Mouse (Mus musculus) limb, embryonic 11.5 days (tissue): Measurements from ENCODE around the gene Gramd2. TPM values are rescaled to one million over a fixed set of nuclear protein-coding genes. Genes with fewer than 3 reads are reported as not detected.

ENCODE experiments used
- ATAC-seq: fragments of 200-750 bp; cut with Nextera tagmentation; 2 replicates; pipeline ENCODE4 v1.8.0; 2017; ENCODE audit warnings: low read depth; ENCODE audit not compliant: insufficient number of reproducible peaks, low FRiP score, low TSS enrichment
- DNase-seq: peaks from one replicate; pipeline ENCODE4 v3.0.0-alpha.2; 2015; ENCODE audit warnings: low spot score
- H3K27ac ChIP-seq: fragments of 300-500 bp; sonication (generic); replicated peaks from 2 replicates; pipeline ENCODE4 v1.5.1; 2014; ENCODE audit warnings: low read depth, mild to moderate bottlenecking, low read length
- H3K27me3 ChIP-seq: fragments of 300-500 bp; sonication (generic); 2 replicates; pipeline ENCODE4 v1.6.1; 2014; ENCODE audit warnings: mild to moderate bottlenecking, low read length, mixed read lengths; ENCODE audit not compliant: control insufficient read depth, insufficient read depth
- H3K36me3 ChIP-seq: fragments of 300-500 bp; sonication (generic); 2 replicates; pipeline ENCODE4 v1.6.1; 2014; ENCODE audit warnings: mild to moderate bottlenecking, low read length, moderate library complexity, mixed read lengths; ENCODE audit not compliant: control insufficient read depth, insufficient read depth
- H3K4me1 ChIP-seq: fragments of 300-500 bp; sonication (generic); 2 replicates; pipeline ENCODE4 v1.6.1; 2014; ENCODE audit warnings: low read length, mixed read lengths; ENCODE audit not compliant: control insufficient read depth, insufficient read depth
- H3K4me2 ChIP-seq: fragments of 300-500 bp; sonication (generic); 2 replicates; pipeline ENCODE4 v1.6.1; 2014; ENCODE audit warnings: low read depth, mild to moderate bottlenecking, moderate library complexity; ENCODE audit not compliant: severe bottlenecking
- H3K4me3 ChIP-seq: fragments of 300-500 bp; sonication (generic); 2 replicates; pipeline ENCODE4 v1.5.1; 2014; ENCODE audit warnings: low read depth, low read length
- H3K9ac ChIP-seq: fragments of 300-500 bp; sonication (generic); 2 replicates; pipeline ENCODE4 v1.6.1; 2014; ENCODE audit warnings: mild to moderate bottlenecking, low read length
- H3K9me3 ChIP-seq: fragments of 300-500 bp; sonication (generic); 2 replicates; pipeline ENCODE4 v1.6.1; 2016; ENCODE audit warnings: low read length; ENCODE audit not compliant: control insufficient read depth
- WGBS: fragments of 180-500 bp; shearing (Covaris S2); extraction: QIAGEN DNeasy Blood & Tissue Kit; methylation state at CpG from one replicate; pipeline ENCODE4 v1.1.7; 2014; 5-methylcytosine and 5-hydroxymethylcytosine counted together
- polyA plus RNA-seq: library from polyadenylated mRNA; unstranded; fragments of >200 nt; fragmentation: Nextera tagmentation; extraction: Ambion mirVana; gene quantifications from 2 replicates; pipeline ENCODE4 v1.2.1, GENCODE M21; 2014

The Gramd2 gene
- polyA plus RNA-seq, 1 experiment from 2014 or later = 0.20 TPM

DNA sequence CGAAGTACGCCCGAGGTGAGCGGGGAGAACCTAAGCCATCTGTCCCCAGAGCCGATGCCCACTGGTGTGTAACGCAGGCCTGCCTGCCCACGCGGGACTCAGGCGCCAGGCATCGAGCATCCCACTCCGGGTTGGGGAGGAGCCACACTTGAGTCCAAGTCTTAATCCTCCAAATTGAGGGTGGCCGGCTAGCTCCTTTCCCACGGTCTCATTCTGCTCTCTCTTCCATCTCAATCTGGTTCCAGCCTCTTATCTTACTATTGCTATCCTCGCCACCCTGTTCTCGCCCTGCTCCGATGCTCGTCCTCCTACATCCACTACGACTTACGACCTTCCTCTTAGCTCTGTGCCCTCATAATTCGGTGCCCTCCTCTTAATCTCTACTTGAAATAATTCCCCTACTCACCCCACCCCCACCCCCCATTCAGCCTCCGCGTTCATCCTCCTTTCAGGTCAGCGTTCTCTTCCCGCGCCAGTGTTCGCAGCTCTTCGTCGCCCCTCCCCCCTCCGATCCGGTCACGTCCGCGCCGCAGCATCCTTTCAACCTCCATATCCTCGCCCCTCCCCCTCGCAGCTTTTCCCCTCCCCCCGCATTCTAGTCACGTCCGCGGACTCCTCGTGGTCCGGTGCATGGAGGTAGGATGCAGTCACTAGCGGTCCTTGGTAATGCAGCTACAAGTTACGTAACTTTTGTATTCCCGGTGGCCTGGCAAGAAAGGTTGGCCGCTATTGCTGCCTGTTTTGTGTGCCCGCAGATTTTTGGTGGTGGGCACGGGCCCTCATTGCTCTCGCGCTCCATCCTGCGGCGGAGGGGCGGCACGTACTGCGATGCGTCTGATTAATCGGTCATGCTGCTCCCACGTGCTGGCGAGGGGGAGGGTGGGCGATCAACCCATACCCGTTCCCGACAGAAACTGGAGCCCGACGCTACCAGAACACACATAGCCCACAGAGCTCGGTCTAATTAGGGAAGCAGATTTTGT lies 23.0 kb upstream of the Gramd2 start:
- no peaks in the 10 kb centered on the region for H3K27me3 ChIP-seq
- H3K36me3 ChIP-seq = peaks cover 8% of the 10 kb centered on the region
- H3K9ac ChIP-seq = peak overlapping the region; percentile 92
- under 1% methylated on average over 65 of the region's 65 CpGs for WGBS
- peak overlapping the region; percentile 85 for H3K4me2 ChIP-seq
- H3K4me1 ChIP-seq = peaks cover 16% of the 10 kb centered on the region
- DNase-seq (peak; percentile 94), ATAC-seq (peak; percentile 15)
- H3K4me3 ChIP-seq = peak overlapping the region; percentile 74
- H3K27ac ChIP-seq = peak overlapping the region; percentile 90
- no peaks in the 10 kb centered on the region for H3K9me3 ChIP-seq

DNA sequence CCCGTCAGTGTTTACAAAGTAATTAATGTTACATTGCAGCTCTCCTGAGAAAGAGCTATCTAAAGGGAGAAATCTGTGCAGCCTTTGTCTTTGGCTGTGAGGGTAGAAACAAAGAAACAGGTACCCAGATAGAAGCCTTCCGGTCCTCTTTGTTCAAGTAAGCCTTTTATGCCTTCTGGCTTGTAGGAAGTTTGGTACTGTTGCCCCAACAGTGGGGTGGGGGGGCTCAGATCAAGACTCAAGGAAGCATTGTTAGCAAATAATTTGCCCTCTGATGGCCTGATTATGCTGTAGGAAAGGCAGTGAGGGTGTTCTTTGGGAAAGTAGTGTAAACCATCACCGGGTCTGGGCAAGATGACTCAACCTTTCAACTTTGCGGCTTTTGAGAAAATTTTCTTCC lies 21.8 kb upstream of the Gramd2 start:
- ATAC-seq (no peak), DNase-seq (peak; percentile 38)
- peak overlapping the region; percentile 92 for H3K9ac ChIP-seq
- peak overlapping the region; percentile 74 for H3K4me3 ChIP-seq
- WGBS = 9% methylated on average over 4 of the region's 4 CpGs
- H3K36me3 ChIP-seq = peaks cover 8% of the 10 kb centered on the region
- H3K4me1 ChIP-seq = peaks cover 16% of the 10 kb centered on the region
- H3K4me2 ChIP-seq = peak overlapping the region; percentile 85
- peak overlapping the region; percentile 90; the same call in 1 of the 2 replicates for H3K27ac ChIP-seq
- H3K9me3 ChIP-seq = no peaks in the 10 kb centered on the region
- H3K27me3 ChIP-seq = no peaks in the 10 kb centered on the region

DNA sequence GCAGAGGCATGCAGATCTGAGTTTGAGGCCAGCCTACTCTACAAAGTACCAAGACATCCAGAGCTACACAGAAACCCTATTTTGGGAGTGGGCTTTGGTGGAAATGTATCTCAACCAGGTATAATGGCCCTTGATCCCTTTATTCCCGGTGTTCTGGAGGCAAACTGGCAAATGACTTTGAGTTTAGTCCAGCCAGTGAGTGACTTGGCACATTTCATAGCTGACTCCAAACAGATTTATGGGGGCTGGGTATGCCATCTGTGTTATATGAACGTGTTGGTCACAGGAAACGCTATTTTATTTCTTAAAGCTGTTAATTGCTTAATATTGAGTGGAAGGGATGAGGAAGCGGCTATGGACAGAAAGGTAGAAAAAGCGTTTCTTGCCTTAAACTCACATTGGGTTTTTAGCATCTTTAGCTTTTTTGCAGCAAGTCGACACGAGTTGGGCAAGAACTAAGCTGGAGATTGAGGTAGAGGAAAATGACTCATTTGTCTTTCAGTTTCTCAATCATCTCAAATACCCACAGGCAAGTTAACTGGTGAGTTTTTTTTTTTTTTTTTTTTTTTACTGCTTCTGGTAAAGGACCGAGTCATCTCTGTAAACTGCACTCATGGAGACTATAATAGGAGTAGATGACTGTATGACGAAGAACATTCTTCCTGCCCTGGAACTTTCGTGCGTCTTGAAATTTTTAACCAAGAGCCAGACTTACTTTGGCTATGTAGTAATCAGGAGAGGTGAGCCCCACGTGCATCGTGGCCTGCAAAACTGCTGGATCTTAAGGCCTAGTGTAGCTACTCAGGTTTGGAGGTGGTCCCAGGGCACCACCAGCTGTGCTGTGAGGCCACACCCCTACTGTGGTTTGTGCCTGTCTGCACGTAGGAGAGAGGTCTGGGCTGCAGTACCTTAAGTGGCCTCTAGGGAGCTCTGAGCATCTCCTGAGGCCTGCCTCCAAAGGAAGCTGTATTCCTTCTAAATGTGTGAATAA lies 20.6 kb upstream of the Gramd2 start:
- Histone ChIP-seq H3K9ac (no peak overlapping the region), H3K27ac (no peak overlapping the region), H3K4me2 (peak overlapping the region; percentile 85), H3K27me3 (no peaks in the 10 kb centered on the region), H3K4me1 (peaks cover 16% of the 10 kb centered on the region), H3K9me3 (no peaks in the 10 kb centered on the region), H3K36me3 (peaks cover 8% of the 10 kb centered on the region), H3K4me3 (no peak overlapping the region; the same call in 1 of the 2 replicates)
- DNase-seq (peak; percentile 94), ATAC-seq (no peak)
- WGBS = 24% methylated on average over 14 of the region's 14 CpGs

DNA sequence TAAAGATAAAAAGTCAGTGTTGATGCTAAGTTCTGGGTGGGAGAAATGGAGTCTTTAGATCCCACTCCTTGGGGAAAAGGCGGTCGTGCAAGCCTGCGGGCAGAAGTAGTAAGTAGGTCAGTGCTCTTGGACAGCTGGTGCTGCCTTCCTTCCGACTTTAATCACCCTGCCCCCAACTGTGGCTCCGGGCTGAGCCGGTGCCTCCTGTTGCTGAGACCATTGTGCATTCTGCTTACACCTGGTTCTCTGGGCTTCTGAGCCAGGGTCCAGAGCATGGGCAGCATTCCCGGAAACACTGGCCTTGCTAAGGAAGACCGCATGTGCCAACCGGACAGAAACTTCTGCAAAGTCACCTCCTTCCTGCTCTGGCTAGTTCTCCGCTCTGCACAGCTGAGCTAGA lies 19.5 kb upstream of the Gramd2 start:
- Histone ChIP-seq H3K9me3 (no peaks in the 10 kb centered on the region), H3K36me3 (peaks cover 15% of the 10 kb centered on the region), H3K9ac (no peak overlapping the region; the same call in 1 of the 2 replicates), H3K4me3 (no peak overlapping the region), H3K4me1 (peaks cover 16% of the 10 kb centered on the region), H3K4me2 (no peak overlapping the region), H3K27me3 (no peaks in the 10 kb centered on the region), H3K27ac (no peak overlapping the region)
- DNase-seq = peak; percentile 23
- WGBS = 68% methylated on average over 10 of the region's 10 CpGs
- ATAC-seq = no peak

DNA sequence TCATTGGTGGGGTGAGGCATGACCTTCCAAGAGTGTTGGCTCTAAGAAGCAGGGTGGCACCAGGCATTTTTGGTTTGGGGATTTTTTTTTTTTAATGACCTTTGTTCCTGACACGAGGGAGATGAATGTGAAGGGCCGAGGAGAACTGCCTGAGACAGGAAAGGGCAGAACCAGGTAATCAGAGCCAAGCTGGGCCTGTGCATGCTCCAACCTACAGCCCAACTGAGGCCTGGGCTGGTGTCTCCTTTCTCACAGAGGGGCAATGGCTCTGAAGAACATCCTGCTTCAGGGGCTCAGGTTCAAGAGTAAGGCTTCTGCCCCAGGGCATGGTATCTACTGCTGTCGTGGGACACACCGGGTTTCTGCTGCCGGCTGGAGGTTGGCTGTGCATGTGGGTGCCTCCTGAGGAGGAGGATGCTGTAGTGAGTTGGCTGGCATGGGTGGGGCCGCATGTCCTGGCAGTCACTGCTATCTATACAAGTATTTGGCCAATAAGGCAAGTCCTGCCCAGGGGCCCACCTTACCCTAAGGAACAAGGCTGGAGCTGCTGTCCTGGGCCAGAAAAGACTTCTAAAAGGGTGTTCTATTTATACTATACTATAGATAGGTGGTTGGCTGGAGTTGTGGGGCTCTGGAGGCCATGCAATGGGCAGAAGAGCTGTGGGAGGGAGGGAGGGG lies 18.5 kb upstream of the Gramd2 start:
- Histone ChIP-seq H3K27me3 (no peaks in the 10 kb centered on the region), H3K36me3 (peaks cover 20% of the 10 kb centered on the region), H3K4me1 (peaks cover 16% of the 10 kb centered on the region), H3K9me3 (no peaks in the 10 kb centered on the region), H3K4me3 (no peak overlapping the region), H3K27ac (no peak overlapping the region), H3K4me2 (no peak overlapping the region), H3K9ac (no peak overlapping the region)
- DNase-seq = no peak
- 74% methylated on average over 6 of the region's 6 CpGs for WGBS
- no peak for ATAC-seq

DNA sequence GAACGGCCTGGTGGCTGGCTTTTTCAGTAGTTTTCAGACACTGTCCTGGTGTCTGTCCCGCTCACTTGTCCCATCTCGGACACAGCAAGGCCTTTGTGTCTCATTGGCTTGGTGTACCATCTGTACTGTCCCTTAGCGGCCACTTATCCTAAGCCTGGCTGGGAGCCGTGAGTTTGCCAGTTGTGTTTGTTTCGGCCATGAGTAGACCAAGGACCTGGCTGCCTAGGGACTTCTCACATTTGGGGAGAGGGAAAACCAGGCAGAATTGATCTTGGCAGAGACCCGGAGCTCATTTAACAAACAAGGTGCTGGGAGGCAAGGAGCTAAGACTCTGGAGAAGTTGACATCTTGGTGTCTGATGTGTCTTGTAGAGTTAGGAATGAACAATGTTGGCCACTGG lies 16.7 kb upstream of the Gramd2 start:
- Histone ChIP-seq H3K27me3 (no peaks in the 10 kb centered on the region), H3K4me1 (peaks cover 16% of the 10 kb centered on the region), H3K4me2 (no peak overlapping the region), H3K4me3 (no peak overlapping the region), H3K9me3 (no peaks in the 10 kb centered on the region), H3K9ac (no peak overlapping the region), H3K27ac (no peak overlapping the region), H3K36me3 (peaks cover 33% of the 10 kb centered on the region)
- ATAC-seq (no peak), DNase-seq (no peak)
- WGBS = 85% methylated on average over 7 of the region's 7 CpGs

DNA sequence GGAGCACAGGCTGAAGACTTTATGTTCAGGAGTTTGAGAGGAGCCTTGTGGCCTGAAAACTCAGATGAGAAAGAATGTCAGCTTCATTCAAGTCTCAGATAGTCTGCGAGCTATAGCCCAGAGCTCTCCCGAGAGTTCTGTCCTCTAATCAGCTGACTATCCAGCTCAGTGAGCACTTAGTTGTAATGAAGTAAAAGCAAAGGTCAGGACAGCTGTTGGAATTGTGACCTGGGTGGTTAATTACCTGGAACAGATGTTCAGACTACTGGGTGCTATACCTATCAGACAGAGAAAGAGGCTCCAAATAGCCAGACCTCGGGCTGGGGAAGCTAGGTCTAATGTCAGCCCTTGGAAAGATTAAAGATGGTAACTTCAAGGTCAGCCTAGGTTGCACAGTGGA lies 16.0 kb upstream of the Gramd2 start:
- DNase-seq = no peak
- Histone ChIP-seq H3K36me3 (peaks cover 34% of the 10 kb centered on the region), H3K27ac (no peak overlapping the region), H3K9me3 (no peaks in the 10 kb centered on the region), H3K4me3 (no peak overlapping the region), H3K4me2 (no peak overlapping the region), H3K4me1 (peaks cover 14% of the 10 kb centered on the region; the same call in 1 of the 2 replicates), H3K27me3 (no peaks in the 10 kb centered on the region), H3K9ac (no peak overlapping the region)
- no peak for ATAC-seq
- 67% methylated on average over 3 of the region's 3 CpGs for WGBS
